Mouse (Mus musculus) kidney, adult 11 months (tissue): Measurements from ENCODE around the gene Rpe.
"Not testable (repeated sequence)": the region's sequence is repeated elsewhere in the genome, so short reads cannot be mapped to it uniquely, and the experiment has no call there.

Experiments
- DNase-seq: peaks from one replicate; pipeline ENCODE4 v3.0.0; 2022

Rpe gene

GRCm38 (mm10) chr1:66700693-66701575, at the start of gene Rpe:
TSS of gene Rpe (plus strand) at chr1:66700831.
- peak; percentile 90 for DNase-seq

- no peak for DNase-seq
Measured at GRCm38 (mm10) chr1:66655119-66655746, 45.4 kb upstream of the Rpe start.

DNA sequence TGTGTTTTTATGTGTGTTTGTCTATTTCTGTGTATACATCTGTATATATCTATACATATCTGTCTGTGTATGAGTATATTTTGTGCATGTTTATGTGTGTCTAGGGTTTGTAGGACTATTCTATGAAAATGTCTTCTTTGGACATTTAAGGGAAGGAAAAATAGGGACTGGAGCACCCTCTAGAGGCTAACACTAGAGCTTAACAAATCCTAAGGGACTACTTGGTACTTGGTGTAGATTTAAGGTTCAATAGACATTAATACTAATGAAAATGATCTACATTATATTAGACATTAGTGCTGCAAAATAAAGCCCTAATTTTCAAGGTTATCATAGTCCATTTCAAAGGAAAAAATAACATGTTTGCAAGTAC, 44.9 kb upstream of the Rpe start:
- DNase-seq = no peak

GRCm38 (mm10) chr1:66671475-66671874, 29.2 kb upstream of the Rpe start:
- no peak for DNase-seq

GRCm38 (mm10) chr1:66672812-66673211, 27.8 kb upstream of the Rpe start:
- DNase-seq = no peak

DNA sequence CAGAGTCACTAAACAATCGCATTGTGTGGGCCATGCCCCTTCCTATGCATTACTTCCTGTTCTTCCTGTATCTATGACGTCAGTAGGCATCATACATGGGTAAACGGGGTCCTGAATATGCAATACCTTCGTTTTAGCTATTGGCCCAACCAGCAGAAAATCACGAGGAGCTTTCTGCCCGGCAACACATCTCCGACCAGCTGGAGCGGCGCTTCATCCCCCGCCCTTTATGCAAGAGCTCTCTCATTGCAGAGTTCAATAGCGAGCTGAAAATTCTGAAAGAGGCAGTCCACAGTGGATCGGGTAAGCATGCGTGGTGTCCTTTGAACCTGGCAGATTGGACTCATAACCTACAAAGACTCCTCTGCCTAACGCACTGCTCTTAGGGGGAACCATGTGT, 22.7 kb upstream of the Rpe start:
- no peak for DNase-seq

DNA sequence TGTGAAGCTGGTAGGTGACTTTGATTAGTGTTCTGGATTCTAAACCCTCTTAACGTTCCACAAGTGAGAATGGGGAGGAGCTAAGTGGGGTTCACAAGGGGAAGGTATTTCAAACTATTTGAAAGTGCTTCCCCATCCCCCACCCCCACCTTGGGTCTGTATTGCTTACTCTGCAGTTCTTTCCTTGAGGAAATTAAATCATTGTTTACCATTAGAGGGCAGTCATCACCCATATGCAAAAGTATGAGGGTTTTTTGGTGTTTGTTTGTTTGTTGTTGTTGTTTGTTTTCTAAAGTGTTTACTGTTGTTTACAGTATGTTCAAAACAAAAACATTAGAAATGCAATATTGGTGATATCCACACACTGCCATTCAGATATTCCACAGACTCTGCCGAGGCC, 22.0 kb upstream of the Rpe start:
- no peak for DNase-seq

- DNase-seq = no peak
Measured at GRCm38 (mm10) chr1:66682974-66683373, 17.7 kb upstream of the Rpe start.

DNA sequence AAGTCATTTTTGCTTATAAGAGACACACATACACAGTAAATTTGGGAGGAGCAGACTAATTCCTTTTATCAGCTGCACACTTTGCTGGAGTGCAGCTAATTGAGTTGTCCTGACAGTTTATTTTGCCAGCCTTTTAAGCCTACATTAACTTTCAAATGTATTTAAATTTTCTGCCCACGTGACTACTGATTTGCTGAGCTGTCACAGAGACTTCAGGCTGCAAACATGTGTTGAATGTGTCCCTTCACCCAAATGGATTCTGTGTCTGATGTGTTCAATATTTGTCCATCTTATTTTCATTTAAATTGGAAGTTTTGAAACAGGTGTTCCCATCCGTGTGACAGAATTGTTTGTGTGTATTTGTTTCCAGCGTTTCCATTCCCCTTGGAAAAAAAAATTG, 8.9 kb upstream of the Rpe start:
- DNase-seq = no peak

- DNase-seq = no peak
Measured at GRCm38 (mm10) chr1:66692308-66692707, 8.3 kb upstream of the Rpe start.

- DNase-seq = no peak
Measured at GRCm38 (mm10) chr1:66692780-66693392, 7.7 kb upstream of the Rpe start.

DNA sequence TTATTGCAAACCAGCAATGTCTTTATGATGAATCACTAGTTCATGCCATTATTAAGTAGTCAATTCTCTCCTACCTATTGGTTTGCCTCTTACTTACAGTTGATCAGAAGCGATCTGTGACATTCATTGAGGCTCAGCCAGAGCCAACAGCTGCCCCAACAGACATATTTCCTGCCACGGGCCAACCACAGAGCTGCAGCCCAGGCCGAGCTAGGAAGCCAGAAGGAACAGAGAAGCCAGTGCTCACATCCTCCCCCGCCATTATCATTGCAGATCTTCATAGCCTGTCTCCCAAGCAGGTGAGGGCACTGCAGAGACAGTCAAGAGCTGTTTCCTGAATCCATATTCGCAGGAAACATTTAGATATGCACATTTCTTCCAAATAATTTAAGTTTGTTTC, 6.4 kb upstream of the Rpe start:
- DNase-seq = no peak

GRCm38 (mm10) chr1:66695296-66695695, 5.3 kb upstream of the Rpe start:
- DNase-seq = no peak

DNA sequence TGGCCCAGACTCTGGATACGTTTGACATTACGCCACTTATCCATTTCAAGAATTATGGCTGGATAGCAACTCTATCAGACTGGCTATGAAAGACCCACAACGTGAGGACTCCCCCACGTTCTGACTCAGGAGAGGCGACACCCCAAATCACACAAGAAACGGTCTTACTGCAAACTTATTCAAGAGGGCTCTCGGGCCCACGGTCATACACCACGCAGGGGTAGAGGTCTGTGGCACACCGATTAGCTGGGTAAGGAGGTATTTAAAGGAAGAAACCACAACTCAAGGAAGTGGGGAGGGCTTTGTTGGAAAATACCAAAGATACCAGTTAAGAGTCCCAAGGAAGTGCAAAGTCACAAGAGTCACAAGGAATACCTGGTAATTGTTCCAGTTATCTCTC, 1.0 kb upstream of the Rpe start:
- not testable (repeated sequence) for DNase-seq

DNA sequence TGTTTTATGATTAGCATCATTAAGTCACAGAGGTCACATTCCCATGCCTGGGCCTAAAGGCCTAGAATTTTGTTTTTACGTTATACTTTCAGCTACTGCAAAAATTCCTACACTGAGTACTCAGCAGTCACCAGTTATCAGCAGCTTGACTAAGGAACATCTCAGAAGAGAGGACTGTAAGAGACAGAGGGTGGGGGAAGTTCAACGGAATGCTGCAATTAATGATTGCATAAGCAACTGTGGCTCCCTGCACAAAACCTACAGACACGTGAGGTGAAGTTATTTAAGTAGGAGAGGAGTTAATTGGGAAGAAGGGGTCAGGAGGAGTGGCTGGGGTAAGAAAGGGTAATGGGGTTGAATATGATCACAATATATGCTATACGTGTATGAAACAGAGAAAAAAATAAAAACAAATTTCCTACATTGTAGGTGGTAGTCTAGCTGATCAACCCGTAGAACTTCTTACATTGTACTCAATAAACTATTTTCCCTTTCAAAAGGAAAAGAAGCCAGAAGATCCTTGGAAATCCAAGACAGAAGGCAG, 410 bp upstream of the Rpe start:
- DNase-seq = peak; percentile 11

DNA sequence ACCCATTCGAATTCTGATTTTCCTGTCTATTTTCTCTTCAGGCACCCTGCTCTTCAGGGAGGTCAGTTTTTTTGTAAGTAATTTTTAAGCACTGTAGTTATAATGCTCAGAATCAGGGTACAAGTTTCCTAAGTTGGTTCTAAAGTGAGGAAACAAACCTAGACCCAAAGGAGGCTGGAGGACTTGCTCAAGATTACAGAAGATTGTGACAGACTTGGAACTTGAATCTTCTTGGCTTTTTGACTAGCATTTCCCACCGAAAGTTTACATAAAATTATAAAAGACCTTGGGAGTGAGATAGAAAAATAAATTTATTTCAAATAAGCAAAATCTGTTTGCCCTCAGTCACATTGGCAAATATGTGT, 927 bp downstream of the Rpe start:
- DNase-seq = no peak

DNA sequence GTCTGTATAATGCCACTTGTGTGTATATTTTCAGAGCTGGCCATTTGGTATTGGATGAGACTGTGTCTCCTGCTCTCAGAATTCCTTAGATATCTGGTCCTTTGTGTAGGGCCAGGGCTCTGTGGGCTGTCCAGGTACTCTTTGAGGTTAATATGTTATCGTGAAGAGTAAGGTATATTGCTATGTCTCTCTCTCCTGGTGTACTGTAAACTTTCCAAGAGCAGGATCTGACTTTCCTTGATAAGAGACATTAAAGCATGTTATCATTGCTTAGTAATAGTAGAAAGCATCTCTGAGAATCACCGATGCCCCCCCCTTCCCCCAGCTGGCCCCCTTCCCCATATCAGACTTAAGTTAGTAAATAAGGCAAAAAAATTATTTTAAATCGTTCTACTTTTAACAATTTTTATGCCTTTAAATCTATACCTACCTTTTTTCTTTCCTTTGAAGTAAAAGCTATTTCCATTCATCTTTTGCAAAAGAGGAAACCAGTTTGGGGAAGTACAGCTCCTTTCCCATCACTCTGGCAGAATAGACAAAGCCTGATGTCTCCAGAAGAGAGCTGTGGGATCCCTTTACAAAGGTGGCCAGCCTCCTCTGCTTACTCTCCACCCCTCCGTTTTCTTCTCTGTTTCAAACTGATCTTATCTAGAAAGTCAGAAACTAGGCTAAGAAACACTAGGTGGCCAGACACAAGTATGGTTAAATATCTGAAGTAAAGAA, 2.2 kb downstream of the Rpe start:
- no peak for DNase-seq

GRCm38 (mm10) chr1:66704523-66704922, 3.9 kb downstream of the Rpe start:
- DNase-seq = no peak

DNA sequence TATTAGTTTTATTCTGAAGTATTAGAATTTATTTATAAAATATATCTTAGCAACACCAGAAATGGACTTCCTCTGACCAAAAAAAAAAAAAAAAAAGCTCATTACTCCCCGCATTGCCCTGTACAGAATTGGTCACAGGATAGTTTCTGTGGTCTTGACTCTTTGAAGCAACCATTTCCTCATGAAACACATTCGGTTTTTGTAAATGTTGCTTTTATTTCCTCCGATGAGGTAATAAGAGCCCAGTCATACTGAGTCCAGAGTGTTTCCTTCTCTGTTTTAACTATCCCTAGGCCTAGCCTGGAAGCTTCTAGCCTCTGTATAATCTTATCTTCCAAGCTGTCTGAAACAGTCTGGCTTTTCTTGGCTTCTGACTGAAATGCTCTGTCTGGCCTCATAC, 12.2 kb downstream of the Rpe start:
- DNase-seq = no peak

DNA sequence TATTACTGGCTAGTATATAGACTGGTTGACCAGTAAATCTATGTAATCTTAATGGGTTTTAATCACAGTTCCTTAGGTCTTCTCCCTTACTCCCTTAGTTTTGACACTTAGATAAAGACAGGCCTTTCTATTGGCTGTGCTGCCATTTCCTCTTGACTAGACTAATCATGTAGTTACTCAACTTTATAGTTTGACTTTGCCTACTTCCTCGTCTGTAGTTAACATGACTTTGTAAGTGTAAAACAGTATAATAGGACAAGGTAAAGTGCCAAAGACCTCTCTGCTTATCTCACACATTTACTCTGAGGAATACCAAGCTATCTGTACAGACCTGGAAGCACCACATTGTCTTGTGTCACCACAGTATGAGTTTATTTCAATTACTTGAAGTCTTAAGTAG, 29.9 kb downstream of the Rpe start:
- no peak for DNase-seq

DNA sequence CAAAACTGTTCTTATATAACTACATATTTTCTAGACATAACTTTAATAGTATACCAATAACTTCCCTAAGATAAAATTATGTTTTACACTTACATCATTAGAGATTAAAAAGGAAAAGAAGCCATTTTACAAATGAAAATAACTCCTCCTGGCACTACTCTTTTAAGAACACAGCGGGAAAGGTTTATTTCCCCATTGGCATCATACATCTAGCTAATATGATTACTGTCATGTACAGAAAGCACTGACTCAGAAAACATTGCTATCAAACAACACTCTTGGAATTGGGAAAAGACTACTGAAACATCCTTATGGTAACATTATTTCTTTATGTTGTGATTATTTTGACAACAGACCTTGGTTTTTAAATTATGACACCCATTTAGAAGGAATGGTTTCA, 68.1 kb downstream of the Rpe start:
- DNase-seq = no peak
